Mouse (Mus musculus) myocyte (in vitro differentiated cells): ENCODE data around the gene Igfbp4.

Experiments
- CEBPB ChIP-seq: IDR thresholded peaks from 2 replicates; pipeline ENCODE4 v1.6.1; 2011; ENCODE audit warnings: mild to moderate bottlenecking, moderate library complexity; ENCODE audit not compliant: poor library complexity, insufficient read depth, severe bottlenecking
- E2F4 ChIP-seq: IDR thresholded peaks from one replicate; pipeline ENCODE4 v1.6.1; 2011; ENCODE audit warnings: mild to moderate bottlenecking, control low read depth, moderate library complexity; ENCODE audit not compliant: insufficient read depth
- MAX ChIP-seq: IDR thresholded peaks from one replicate; pipeline ENCODE4 v1.6.1; 2011; ENCODE audit warnings: low read depth, mild to moderate bottlenecking, control low read depth
- MYOD1 ChIP-seq, 3 experiments: IDR thresholded peaks; one replicate each; pipeline ENCODE4 v1.6.1; 2011; ENCODE audit warnings: control low read depth in 2 of 3, low read depth in 2 of 3, mild to moderate bottlenecking in 2 of 3, moderate library complexity in 1 of 3; ENCODE audit not compliant: insufficient read length in 2 of 3, control insufficient read depth in 1 of 3
- MYOG ChIP-seq, 3 experiments: IDR thresholded peaks; one replicate each; pipeline ENCODE4 v1.6.1; 2011; ENCODE audit warnings: control low read depth in 2 of 3, low read depth in 2 of 3, mild to moderate bottlenecking in 2 of 3; ENCODE audit not compliant: insufficient read length in 2 of 3, control insufficient read depth in 1 of 3, insufficient read depth in 1 of 3
- POLR2A ChIP-seq: IDR thresholded peaks from one replicate; pipeline ENCODE4 v1.6.1; 2011; ENCODE audit warnings: low read depth, mild to moderate bottlenecking, control low read depth, moderate library complexity; ENCODE audit not compliant: insufficient read length
- REST ChIP-seq: IDR thresholded peaks from one replicate; pipeline ENCODE4 v1.6.1; 2011; ENCODE audit warnings: mild to moderate bottlenecking, control low read depth, moderate library complexity; ENCODE audit not compliant: insufficient read depth, insufficient read length
- USF1 ChIP-seq: IDR thresholded peaks from one replicate; pipeline ENCODE4 v1.6.1; 2011; ENCODE audit warnings: low read depth, mild to moderate bottlenecking, control low read depth, moderate library complexity

GRCm38 (mm10) chr11:99023094-99023493 is 17.9 kb upstream of the Igfbp4 start:
- TF ChIP-seq USF1 (no peak), POLR2A (no peak), MYOG (IDR thresholded peaks at IDR 0.05; ENCODE audit: control insufficient read depth in 1 of 3, insufficient read depth in 1 of 3, insufficient read length in 2 of 3, low read depth in 2 of 3) (no peak), MAX (no peak), CEBPB (no peak), REST (no peak), E2F4 (no peak), MYOD1 (IDR thresholded peaks at IDR 0.05; ENCODE audit: control insufficient read depth in 1 of 3, insufficient read length in 2 of 3, low read depth in 2 of 3) (no peak)
